Mouse (Mus musculus) left cerebral cortex, adult 2 months (tissue): ENCODE data around the gene Mkrn1. TPM values are rescaled to one million over a fixed set of nuclear protein-coding genes. Genes with fewer than 3 reads are reported as not detected.
"Not testable (repeated sequence)": the region's sequence is repeated elsewhere in the genome, so short reads cannot be mapped to it uniquely, and the experiment has no call there.

Experiments
- DNase-seq, 2 experiments: peaks; one replicate each; pipeline ENCODE4 v3.0.0; 2021 to 2022; ENCODE audit warnings: low spot score in 2 of 2, mixed read lengths in 1 of 2; ENCODE audit errors: extremely low spot score in 1 of 2
- H3K27ac ChIP-seq: fragments of 200-600 bp; 2 replicates; pipeline ENCODE4 v1.8.1; 2022
- H3K4me3 ChIP-seq: fragments of 200-600 bp; 2 replicates; pipeline ENCODE4 v1.8.1; 2022
- CTCF ChIP-seq: fragments of 200-600 bp; IDR thresholded peaks from 2 replicates; pipeline ENCODE4 v1.8.1; 2022; ENCODE audit warnings: antibody characterized with exemption, mild to moderate bottlenecking, moderate library complexity
- intact Hi-C: fragments of 180-260 bp; cut with DNase I; formaldehyde crosslinking; loops from one replicate; pipeline ENCODE4 v1.15.1; 2025
- total RNA-seq, 2 experiments: library from RNA; stranded (reverse); gene quantifications; 2 replicates each; pipeline ENCODE4 v1.2.3; 2021

Gene Mkrn1
- total RNA-seq, 2 experiments from 2014 or later: 132 to 136 TPM

GRCm38 (mm10) chr6:39376775-39377174, 43.5 kb downstream of the Mkrn1 start:
- intact Hi-C loops: no loop called here
- Histone ChIP-seq H3K4me3 (peak overlapping the region; percentile 100), H3K27ac (peak overlapping the region; percentile 93; the same call in 1 of the 2 replicates)
- no peak for TF ChIP-seq CTCF
- DNase-seq: no peak

GRCm38 (mm10) chr6:39373301-39373955, 46.8 kb downstream of the Mkrn1 start:
- DNase-seq: no peak
- Histone ChIP-seq H3K4me3 (no peak overlapping the region), H3K27ac (no peak overlapping the region)
- no peak for TF ChIP-seq CTCF
- intact Hi-C loops: no loop called here

DNA sequence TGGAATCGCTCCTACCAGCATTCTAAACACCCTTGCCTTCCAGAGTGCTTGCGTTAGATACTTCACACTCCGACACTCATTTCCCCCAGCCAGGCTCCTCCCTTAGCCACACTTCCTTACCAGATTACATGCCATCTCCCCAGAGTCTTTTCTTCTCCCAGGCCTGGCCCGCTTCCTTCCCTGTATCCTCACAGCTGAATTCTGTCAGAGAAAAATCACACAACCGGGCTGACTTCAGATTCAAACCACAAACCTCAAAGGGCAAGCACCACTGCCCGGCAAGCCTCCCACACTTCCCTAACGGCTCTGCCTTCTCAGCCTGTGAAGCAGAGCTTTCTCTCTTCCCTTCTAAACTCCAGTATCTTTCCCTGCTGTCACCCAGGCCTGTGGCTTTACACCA, 47.5 kb downstream of the Mkrn1 start:
- no peak overlapping the region for H3K27ac ChIP-seq
- TF ChIP-seq CTCF: no peak
- H3K4me3 ChIP-seq: no peak overlapping the region
- no peak for DNase-seq
- intact Hi-C loops: no loop called here

GRCm38 (mm10) chr6:39372042-39372441, 48.2 kb downstream of the Mkrn1 start:
- Histone ChIP-seq H3K4me3 (no peak overlapping the region), H3K27ac (no peak overlapping the region)
- intact Hi-C loops: no loop called here
- DNase-seq: no peak
- no peak for TF ChIP-seq CTCF

DNA sequence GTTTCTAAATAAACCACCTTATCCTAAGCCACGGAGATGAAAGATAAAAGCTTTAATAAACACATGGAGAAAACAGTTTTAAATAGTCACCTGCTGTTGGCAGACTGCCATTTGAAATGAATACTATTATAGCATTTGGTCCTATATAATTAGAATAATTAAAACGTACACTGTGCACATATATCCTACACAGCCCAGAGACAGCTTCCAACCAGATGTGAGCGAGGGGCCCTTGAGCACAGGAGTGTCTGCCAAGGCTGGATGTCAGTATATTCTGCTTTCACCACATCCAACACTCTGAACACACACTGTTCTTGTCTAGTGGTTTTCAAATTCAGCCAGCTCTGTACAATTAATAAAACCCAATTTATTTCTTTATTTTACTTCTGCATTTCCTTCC, 50.6 kb downstream of the Mkrn1 start:
- intact Hi-C loops: no loop called here
- DNase-seq: no peak
- Histone ChIP-seq H3K4me3 (no peak overlapping the region), H3K27ac (no peak overlapping the region)
- TF ChIP-seq CTCF: no peak

- Histone ChIP-seq H3K4me3 (no peak overlapping the region), H3K27ac (no peak overlapping the region)
- DNase-seq: no peak
- no peak for TF ChIP-seq CTCF
- intact Hi-C loops: no loop called here
Measured at GRCm38 (mm10) chr6:39362684-39363083, 57.6 kb downstream of the Mkrn1 start.

GRCm38 (mm10) chr6:39359207-39359606, 61.1 kb downstream of the Mkrn1 start:
- intact Hi-C loops, DNase-seq, H3K27ac ChIP-seq: not testable (repeated sequence)

DNA sequence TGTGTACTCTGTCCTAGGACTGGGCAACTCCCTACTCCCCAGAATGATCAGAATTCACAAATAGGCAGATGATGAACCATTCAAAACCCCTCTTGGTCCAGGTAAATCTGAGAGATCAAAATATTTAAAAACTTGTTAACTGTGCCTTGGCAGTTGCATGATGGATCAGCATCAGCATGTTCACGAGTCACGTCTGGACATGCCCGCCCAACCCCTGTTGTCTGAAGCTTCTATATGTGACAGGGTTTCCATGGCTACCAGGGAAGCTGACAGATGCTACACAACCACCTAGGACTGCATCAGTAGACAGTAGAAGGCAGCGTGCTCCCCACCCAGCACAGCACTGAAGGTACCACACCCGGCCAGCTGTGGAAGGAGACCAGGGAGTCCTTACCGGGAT, 71.3 kb downstream of the Mkrn1 start:
- Histone ChIP-seq H3K4me3 (no peak overlapping the region), H3K27ac (no peak overlapping the region)
- no peak for TF ChIP-seq CTCF
- intact Hi-C loops: no loop called here
- no peak for DNase-seq

More at GRCm38 (mm10) chr6:39359207-39359606, 61.1 kb downstream of the Mkrn1 start:
- H3K4me3 ChIP-seq: not testable (repeated sequence)

DNA sequence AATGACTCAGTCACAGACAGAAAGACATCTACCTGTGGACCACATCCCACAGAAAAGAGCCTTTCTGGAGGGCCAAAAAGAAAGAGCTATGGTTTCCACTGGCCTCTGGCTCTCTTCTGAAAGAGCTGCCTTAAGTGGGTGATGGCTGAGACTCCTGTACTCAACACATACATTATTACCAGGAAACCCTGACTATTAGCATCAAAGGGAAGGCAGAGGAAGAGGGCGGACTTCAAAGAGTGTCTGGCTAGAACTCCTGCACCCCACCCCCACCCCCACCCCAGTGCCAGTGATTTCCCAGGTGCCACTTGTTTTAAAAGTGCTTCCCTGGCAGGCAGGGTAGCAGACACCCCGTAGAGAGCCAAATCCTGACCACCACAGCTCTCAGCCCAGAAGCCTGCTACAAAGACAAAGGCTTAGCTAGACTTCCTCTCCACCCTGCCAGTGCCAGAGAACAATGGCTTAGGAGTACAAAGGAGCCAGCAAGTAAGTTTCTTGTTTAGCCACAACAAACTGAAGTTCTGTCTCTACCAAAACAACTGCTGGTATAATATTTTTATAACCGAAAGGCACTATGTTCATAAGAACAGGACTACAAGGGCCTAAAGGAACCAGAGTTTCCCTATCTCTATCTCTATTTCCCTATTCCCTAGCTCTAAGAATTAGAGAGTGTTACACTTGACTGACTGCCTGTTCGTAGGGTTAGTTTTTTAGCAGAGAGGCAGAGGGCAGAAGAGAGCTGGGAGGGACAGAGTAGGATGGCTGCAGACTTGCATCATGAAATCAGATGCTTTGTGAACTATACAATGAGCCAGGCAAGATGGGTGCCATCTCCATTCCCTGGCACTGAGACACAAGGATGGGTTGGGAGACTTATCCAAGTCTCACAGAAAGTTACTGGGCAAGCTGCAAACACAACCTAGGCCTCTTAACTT, 72.1 kb downstream of the Mkrn1 start:
- intact Hi-C loops: no loop called here
- no peak; the same call in 1 of the 2 replicates for TF ChIP-seq CTCF
- DNase-seq: no peak
- peak overlapping the region; percentile 34; the same call in 1 of the 2 replicates for H3K27ac ChIP-seq
- no peak overlapping the region for H3K4me3 ChIP-seq

Other genes starting within 250 kb of the Mkrn1 start
- gene Kdm7a, start 213.7 kb downstream of the Mkrn1 start, total RNA-seq: 10 to 100 TPM; 39.5 to 51.5 TPM
- 10 to 100 TPM; 68.1 to 73.1 TPM for gene Slc37a3, start 42.8 kb downstream of the Mkrn1 start, total RNA-seq
- not detected for gene Rab19, start 39.3 kb downstream of the Mkrn1 start, total RNA-seq
- 10 to 100 TPM; 23.2 to 25.3 TPM for gene Dennd2a, start 137.4 kb upstream of the Mkrn1 start, total RNA-seq
- gene Adck2, start 153.4 kb upstream of the Mkrn1 start, total RNA-seq: 10 to 100 TPM; 26.6 to 29.1 TPM
- under 1 TPM in 1 of 2 experiments, not detected in 1; 0.79 TPM for gene Gm42420, start 165.3 kb upstream of the Mkrn1 start, total RNA-seq
- 100 to 1,000 TPM; 162 to 183 TPM for gene Ndufb2, start 172.1 kb upstream of the Mkrn1 start, total RNA-seq